Mouse (Mus musculus) heart, adult 8-10 months (tissue): ENCODE measurements around the gene Prr19. TPM values are rescaled to one million over a fixed set of nuclear protein-coding genes. Genes with fewer than 3 reads are reported as not detected.
A peak's percentile ranks its signal among the peaks of the same experiment; 100 is the strongest.
"Not testable (repeated sequence)": the region's sequence is repeated elsewhere in the genome, so short reads cannot be mapped to it uniquely, and the experiment has no call there.

Experiments used
- DNase-seq: peaks from one replicate; pipeline ENCODE4 v3.0.0; 2022; ENCODE audit warnings: low spot score
- total RNA-seq, 4 experiments: library from RNA; stranded (reverse); gene quantifications; 2 replicates each; pipeline ENCODE4 v1.2.4; 2022

The Prr19 gene
- not detected for total RNA-seq

DNA sequence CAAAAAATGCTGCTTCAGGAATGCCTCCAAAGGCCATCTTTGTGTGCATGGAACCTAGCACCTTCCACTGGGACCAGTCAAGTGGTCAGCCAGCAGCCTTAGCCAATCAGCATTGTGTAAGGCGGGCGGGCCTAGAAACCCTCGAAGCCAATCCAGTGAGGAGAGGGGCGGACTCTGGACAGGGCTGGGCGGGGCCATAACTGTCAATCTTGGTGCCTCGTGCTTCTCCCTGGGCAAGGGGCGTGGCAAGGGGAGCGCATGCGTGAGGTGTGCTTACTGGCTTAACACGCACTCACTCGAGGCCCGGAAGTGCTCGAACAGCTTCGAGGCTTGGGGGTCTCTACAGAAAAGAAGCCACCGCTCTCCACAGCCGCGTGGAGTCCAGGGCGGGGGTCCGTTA lies at the start of gene Prr19:
Gene Prr19, plus strand, starts transcription at position 349 of the 400 bp plus-strand sequence.
- DNase-seq = no peak

DNA sequence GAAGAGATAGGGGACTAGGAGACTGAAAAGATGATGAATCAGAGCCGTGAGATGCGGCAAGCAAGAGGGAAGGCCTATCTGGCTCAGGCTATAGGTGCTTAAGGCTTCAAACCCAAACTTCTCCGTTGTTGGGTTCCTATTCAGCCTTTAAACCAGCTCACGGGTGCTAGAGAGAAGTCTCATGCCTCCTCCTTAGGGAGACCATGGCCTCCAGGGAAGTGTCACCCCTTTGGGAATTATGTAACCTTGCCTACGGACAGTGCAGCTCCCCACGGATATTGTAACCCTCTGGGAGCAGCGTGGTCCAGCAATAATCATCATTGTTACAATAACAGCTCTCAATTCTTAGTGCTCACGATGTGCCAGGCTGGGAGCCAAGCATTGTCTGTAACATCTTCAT lies 49.4 kb upstream of the Prr19 start:
- no peak for DNase-seq

DNA sequence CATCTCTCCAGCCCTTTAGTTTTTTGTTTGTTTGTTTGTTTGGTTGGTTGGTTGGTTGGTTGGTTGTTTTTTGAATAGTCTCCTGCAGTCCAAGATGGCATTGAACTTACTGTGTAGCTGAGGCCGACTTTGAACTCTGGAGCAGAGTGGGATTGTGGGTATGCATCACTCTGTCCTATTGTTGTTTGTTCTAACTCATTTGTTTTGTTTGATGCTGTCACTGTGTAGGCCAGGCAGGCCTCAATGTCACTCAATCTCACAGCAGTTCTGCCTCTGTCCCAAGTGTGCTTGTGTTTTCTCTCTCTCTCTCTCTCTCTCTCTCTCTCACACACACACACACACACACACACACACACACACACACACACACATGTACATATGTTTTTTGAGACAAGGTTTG lies 39.3 kb upstream of the Prr19 start:
- no peak for DNase-seq

DNA sequence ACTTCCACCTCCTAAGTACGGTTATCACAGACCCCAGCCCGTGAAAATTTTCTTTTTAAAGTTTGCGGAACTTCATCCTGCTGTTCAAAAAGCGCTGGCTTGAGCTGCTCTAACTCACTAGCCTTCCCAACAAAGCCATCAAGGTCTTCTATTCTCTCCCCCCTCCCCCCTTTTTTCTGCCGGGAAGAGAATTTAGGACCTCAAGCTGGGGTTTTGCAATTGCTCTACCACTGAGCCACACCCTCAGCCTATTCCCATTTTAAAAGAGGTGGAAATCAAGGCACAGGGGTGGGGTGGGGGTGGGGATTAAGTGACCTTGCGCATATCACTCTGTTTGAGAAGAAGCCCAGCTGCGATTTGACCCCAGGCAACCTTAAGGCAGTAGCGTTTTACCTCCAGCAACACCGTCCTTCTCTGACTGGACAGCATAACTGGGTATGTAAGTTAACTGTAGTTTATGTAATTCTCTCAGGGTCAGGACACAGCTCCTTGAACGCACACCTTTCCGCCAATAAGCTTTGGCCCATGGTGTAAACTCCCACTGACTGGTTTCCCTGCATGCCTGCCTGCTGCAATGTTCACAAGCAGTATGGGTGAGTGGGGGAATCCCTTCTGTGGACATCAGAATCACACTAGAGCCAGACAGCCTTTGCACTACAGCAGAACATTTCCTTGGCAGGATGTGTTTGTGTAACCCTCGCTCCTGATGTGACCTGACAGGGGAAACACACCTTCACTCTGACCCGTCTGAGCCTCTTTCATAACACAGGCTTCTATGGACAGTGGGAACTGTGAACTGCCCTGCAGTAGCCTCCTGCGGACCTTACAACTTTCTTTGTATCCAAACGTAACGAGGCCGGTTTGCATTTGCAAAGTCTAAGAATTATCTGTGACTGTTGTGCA lies 37.0 kb upstream of the Prr19 start:
- no peak for DNase-seq

DNA sequence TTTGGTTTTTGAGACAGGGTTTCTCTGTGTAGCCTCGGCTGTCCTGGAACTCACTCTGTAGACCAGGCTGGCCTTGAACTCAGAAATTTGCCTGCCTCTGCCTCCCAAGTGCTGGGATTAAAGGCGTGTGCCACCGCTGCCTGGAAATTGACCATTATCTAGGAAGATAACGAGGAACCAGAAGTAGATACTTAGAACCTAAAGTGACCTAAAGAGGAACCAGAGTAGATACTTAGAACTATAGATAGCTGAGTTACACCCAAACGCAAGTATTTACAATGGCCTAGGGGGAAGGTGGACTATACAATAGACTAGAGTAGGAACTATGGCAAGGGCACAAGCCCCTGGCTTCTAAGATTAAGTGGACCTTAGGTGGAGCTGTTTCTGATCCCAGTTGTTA lies 35.5 kb upstream of the Prr19 start:
- DNase-seq = not testable (repeated sequence)

DNA sequence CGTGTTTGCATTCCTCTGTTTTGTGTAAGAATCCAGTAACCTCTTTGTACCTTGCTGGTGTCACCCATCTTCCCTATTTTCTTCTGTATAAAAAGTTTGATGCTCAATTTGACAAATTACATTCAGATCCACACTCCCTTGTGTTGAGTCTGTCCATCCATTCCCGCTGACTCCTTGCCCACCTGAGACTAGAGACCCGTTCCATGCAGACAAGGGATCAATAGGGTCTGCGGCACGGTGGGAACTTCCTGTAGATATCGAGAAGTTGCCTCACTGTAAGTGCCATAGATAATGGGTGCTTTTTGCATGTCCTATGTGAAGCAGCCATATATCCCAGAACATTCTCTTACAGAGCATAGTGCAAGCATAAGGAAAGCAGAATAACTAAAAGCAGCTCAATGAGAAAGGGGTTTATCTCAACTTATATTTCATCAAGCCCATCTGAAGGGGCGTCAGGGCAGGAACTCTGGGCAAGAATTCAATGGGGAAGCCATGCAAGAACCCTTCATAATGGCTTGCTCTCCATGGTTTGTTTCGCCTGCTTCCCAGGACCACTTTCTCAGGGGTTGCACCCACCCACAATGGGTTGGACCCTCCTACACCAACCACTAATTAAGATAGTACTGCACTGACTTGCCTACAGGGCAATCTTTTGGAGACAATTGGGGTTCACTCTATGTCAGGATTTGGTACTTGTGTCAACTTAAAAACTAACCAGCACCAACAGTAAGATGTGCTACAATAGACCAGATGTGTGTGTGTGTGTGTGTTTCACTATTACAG lies 34.8 kb upstream of the Prr19 start:
- DNase-seq = no peak

DNA sequence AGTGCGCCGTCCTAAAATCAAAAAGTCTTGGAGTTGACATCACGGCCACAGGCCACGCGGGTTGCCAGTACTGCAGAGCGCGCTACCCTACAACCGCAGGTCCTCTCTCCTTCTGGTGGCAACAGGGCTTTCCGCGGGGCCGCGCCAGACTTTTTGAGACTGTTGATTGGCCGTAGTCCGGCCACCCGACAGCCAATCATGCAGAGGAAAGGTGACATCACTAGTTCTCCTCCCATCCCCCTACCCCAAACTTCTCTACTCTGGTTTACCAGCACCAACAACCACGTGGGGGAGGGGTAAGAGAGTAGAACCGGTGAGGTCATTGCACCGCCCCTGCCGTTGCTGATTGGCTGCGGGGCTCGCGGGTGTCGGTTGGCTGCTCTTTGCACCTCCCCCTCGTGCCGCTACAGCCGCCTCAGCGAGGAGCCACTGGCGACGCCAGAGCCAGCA lies 33.9 kb upstream of the Prr19 start, which contains the start of gene Cic:
Gene Cic, plus strand, starts transcription at position 404 of the 450 bp plus-strand sequence.
- DNase-seq = peak; percentile 99

DNA sequence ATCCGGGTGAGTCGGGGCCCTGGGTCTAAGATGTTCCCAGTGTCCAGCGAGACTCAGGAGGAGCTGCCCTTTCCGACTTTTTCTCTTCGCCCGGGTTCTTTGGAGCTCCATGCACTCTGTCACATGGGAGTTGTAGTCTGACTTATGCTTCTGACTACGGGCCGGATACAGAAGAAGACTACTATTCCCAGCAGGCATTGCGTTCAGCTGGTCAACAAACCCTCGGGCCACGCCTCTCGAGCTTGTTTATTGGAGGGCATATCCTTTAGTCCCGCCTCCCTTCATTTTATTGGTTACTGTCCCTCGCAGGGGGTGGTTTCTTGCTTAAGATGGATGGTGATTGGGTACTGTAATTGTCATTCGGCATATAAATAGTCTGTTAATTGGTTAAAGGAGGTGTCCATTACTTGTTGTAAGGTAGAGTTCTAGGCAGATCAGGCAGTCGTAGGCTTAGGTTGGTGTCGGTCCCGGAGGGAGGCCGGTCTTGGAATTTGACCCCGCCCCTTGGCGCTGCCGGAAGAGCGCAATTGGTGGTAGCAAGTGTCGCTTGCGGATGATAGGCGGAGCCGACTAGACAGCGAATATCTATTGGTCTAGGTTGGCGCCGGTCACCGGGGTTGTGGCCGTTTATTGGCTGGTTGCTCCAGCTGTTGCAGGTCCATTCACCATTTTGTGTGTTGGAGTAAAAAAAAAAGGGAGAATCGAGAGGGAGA lies 33.3 kb upstream of the Prr19 start:
- peak; percentile 100 for DNase-seq

DNA sequence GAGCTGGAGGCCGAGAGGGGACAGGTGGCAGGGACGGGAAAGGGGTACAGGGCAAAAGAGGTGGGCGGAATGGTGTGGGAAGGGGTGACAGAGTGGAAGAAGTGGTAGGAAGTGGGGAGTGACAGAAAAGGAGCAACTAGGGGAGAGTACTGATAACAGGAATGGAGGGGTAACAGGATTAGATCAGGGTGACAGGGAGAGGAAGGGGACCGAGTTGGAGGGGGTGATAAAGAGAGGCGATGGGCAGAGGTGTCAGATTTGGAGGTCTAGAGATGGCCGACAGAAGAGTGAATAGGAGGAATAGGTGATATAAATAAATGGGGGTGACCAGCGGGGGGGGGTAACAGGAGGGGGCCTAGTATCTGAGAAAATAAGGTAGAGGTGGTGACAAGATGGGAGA lies 32.6 kb upstream of the Prr19 start:
- no peak for DNase-seq

DNA sequence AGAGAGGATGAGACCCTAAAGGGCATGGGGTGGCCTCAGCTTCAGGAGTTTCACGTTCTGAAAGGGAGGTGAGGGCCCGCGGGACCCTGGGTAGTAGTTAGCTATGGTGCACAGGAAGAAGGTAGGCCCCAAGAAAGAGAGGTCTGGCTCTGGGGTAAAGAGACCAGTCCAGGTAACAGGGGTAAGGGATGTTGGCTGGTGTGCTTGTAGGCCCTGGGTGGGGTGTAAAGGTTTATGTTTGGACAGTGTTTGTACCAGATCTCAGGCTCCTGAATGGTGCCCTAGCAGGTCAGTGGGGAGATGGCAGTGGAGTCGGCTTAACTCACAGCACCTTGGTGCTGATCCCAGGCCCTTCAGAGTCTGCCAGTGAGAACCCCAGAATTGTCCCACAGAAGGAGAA lies 32.2 kb upstream of the Prr19 start:
- DNase-seq = no peak

DNA sequence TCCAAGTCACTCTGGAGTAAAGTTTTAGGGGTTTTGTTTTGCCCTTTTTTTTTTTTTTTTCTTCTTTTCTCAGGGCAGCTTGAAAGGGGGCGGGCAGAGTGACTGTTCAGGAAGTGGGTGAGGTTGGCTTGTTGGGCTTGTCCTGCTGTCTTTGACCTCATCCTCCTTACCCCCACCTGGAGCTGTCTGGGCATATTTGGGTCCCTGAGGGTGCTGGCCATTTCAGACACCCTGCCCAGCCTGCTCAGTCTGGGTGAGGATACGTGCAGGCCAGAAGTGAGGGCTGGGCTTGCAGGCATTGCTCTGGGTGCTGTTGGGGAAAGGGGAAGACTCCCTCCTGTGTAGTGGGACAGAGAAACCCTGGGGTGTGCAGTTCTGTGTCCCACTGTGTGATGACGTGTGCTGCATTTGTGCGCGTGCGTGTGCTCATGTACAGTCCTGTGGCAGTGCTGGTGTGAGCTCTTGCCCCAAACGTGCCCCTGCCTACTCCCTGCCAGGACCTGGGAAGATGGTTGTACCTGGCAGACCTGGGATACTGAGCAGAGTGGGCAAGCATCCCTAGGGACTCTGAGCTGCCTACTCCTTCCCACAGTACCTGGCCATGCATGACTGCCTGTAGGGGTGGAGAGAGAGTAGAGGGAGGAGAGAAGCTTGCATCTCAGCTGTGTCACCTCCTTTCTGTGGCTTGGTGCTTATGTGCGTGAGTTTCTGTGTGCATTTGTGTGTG lies 31.5 kb upstream of the Prr19 start:
- DNase-seq = no peak

DNA sequence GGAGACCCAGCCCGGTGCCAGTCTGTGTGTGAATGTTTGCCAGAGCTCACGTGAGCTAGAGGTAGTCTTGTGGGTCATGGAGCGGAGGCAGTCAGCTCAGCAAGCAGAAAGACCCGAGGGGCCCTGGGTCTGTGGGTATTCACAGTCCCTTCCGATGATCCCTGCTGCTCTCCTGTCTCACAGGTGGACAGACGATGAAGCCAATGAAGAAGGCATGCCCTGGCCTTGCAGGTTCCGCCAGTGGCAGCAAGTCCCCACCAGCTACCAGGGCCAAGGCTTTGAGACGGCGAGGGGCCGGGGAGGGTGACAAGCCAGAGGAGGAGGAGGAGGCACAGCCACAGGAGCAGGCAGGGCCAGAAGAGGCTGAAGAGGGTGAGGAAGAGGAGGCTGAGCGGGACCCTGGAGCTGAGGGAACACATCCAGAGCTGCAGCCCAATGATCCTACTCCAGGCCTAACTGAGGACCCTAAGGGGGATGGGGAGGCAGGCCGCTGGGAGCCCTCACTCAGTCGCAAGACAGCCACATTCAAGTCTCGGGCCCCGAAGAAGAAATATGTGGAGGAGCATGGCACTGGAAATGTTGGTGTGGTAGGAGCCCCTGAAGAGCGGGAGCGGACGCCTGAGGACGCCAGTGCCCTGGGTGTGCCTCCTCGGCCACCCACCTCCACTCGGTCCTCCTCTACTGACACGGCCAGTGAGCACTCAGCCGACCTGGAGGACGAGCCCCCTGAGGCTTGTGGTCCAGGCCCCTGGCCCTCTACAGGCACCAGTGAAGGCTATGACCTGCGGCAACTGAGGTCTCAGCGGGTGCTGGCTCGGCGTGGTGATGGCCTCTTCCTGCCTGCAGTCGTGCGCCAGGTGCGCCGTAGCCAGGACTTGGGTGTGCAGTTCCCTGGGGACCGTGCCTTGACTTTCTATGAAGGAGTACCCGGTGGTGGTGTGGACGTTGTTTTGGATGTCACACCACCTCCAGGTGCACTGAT lies 30.3 kb upstream of the Prr19 start:
- DNase-seq = no peak

DNA sequence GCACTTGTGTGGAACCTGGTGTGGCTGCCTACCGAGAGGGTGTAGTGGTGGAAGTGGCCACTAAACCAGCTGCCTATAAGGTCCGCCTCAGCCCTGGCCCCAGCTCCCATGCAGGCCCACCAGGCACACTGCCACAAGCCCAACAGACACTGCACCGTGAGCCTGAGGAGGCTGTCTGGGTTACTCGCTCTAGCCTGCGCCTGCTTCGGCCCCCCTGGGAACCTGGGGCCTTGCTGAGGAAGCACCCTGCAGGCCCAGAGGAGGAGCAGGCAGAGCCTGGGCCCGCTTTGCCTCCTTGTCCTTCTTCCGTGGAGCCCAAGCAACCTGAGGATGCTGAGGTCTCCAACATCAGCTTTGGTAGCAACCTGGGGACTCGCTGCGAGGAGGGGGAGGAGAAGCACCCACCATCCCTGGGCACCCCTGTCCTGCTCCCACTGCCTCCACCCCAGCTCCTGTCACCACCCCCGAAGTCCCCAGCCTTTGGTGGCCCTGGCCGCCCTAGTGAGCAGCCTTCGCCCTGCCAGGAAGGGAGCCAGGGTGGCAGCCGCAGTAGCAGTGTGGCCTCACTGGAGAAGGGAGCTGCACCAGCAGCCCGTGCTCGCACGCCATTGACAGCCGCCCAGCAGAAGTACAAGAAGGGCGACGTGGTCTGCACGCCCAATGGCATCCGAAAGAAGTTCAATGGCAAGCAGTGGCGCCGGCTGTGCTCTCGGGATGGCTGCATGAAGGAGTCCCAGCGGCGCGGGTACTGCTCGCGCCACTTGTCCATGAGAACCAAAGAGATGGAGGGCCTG lies 29.4 kb upstream of the Prr19 start:
- DNase-seq = no peak

DNA sequence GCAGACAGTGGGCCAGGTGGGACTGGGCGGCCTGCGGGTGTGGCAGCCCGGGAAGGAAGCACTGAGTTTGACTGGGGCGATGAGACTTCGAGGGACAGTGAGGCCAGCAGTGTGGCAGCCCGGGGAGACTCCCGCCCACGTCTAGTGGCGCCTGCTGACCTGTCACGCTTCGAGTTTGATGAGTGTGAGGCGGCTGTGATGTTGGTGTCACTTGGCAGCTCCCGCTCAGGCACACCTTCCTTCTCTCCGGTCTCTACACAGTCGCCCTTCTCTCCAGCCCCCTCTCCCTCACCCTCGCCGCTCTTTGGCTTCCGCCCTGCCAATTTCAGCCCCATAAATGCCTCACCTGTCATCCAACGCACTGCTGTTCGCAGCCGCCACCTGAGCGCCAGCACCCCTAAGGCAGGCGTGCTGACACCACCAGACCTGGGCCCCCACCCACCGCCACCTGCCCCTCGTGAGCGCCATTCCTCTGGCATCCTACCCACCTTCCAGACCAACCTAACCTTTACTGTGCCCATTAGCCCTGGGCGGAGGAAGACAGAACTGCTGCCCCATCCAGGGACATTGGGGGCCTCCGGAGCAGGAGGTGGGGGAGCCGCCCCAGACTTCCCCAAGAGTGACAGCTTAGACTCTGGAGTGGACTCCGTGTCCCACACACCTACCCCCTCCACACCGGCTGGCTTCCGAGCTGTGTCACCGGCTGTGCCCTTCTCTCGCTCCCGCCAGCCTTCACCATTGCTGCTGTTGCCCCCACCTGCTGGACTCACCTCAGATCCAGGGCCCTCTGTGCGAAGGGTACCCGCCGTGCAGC lies 28.6 kb upstream of the Prr19 start:
- no peak for DNase-seq

DNA sequence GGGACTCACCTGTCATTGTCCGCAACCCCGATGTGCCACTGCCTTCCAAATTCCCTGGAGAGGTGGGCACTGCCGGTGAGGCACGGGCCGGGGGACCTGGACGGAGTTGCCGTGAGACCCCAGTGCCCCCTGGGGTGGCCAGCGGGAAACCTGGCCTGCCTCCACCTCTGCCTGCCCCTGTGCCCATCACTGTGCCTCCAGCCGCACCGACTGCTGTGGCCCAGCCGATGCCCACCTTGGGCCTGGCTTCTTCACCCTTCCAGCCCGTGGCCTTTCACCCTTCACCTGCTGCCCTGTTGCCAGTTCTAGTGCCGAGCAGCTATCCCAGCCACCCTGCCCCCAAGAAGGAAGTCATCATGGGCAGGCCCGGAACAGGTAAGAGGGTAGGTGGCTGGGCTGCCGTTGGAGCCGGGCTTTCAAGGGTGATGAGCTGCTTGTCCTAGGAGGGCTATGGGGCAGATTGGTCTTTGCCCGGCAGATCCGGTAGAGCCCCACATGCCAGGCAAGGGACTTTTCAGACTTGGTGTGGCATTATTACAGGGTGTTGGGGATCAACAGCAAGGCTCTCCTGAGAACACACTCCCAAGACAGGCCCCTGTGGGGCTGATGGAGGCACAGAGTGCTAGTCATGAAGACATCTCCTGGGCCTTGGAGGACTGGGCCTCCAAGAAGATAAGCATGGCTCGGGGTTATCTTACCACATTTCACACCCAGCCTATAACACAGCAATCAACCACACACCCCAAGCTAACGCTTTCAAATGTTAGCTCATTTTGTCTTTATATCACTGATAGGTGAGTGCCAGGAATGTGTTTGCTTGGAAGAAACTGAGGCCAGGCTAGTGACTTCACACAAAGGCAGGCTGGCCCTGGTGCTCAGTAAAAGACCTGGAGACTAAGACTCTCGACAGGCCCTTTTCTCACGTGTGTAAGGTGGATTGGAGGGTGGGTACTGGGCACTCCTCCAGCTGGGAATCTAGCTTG lies 27.7 kb upstream of the Prr19 start:
- no peak for DNase-seq

DNA sequence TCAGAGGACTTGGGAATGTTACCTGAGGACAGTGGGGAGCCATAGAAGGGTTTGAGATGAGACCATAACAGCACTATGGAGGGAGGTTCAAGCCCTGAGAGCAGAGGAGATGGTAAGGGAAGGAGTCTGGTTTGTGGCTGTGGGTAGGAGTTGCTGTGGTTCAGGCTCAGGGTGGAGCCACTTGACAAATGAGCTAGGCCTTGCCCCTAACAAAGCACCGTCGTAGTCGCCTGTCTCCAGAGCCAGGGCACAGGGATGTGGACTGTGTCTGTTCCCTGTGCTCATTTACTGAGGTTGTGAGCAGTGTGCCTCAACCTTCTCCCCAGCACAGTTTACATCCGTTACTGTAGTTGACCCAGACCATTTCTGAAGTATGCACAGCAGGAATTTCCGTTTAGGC lies 26.6 kb upstream of the Prr19 start:
- DNase-seq = no peak

DNA sequence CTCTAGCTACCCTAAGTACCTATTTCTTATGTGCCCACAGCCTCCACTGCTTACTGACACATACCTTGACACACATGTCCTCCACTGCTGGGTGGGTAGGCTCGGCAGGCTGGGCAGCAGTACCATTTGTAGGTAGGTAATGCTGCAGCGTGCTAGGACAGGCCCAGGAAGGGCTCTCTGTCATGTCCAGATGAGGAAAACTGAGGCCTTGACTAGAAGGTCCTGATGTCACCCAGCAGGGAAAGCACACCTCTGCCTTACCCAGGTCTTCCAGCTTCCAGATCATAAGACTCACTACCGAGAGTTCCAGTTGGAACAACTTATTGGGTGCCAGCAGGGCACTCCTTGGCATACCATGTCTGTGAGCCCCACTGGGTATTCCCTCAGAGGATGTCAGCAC lies 26.2 kb upstream of the Prr19 start:
- DNase-seq = no peak
